Mouse (Mus musculus) small intestine, adult 2 months (tissue): Measurements from ENCODE around the gene Orm3.

ENCODE experiments used
- CTCF ChIP-seq: fragments of 200-500 bp; IDR thresholded peaks from 2 replicates; pipeline ENCODE4 v1.5.1; 2012; ENCODE audit warnings: low read depth, mild to moderate bottlenecking, control low read depth, inconsistent platforms, low read length, moderate library complexity, mixed read lengths; ENCODE audit not compliant: insufficient replicate concordance, insufficient read length; ENCODE audit errors: extremely low read depth
- POLR2A ChIP-seq: fragments of 200-500 bp; IDR thresholded peaks from 2 replicates; pipeline ENCODE4 v1.6.1; 2012; ENCODE audit warnings: low read depth, mild to moderate bottlenecking, control low read depth, inconsistent platforms, low read length, moderate library complexity

DNA sequence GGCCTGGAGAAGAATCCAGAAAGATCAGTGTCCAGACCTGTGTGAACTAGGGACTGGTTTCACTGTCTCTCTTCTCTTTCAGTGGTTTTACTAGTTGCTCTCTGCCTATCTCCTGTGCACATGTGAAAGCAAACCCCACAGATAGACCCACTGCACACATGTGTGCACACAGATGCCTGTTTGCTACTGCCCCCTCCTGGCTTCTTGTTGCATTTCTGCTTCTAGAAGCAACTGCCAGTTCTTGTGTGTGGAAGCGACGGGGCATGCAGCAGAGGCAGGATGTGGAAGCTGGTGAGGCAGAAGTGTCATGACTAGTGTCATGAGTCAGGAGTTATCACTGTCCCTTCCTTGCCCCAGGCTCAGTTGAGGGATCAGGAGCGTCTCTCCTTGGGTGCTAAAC, 15.9 kb downstream of the Orm3 start:
- no peak for TF ChIP-seq POLR2A
- TF ChIP-seq CTCF, result peak; percentile 56; the same call in 1 of the 2 replicates
